Mouse (Mus musculus) stomach, postnatal 0 days (tissue): ENCODE measurements around the gene Ptprm.

Source experiments
- CTCF ChIP-seq: IDR thresholded peaks from 2 replicates; pipeline ENCODE4 v1.5.1; 2016; ENCODE audit warnings: antibody characterized with exemption, low read depth, mild to moderate bottlenecking, moderate library complexity
- EP300 ChIP-seq: optimal IDR thresholded peaks from 2 replicates; pipeline ENCODE3; 2016; ENCODE audit warnings: antibody characterized with exemption

DNA sequence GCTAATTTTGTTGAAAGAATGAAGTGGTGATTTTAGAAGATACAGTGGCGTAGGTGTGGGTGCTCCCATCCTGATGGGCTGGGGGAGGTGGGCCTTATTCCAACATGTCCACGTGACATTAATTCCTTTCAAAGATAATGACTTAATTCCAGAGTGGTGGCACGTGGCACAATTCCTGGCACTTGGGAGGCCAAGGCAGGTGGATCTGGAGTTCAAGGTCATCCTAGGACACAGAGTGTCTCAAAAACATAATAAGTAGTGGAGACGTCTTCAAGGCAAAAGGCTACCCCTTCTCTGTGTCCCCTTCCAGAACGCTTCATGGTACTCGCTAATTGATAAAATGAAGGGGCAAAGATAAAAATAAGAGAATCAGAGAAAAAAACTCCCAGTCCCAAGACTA lies 7.9 kb upstream of the Ptprm start:
- TF ChIP-seq CTCF (no peak), EP300 (no peak)
